Mouse (Mus musculus) neural tube, embryonic 14.5 days (tissue): Measurements from ENCODE around the gene Mplkip. TPM values are rescaled to one million over a fixed set of nuclear protein-coding genes. Genes with fewer than 3 reads are reported as not detected.
A peak's percentile ranks its signal among the peaks of the same experiment; 100 is the strongest.

Experiments
- ATAC-seq: fragments of 200-750 bp; cut with Nextera tagmentation; 2 replicates; pipeline ENCODE4 v1.8.0; 2017; ENCODE audit warnings: low read depth, mild to moderate bottlenecking, moderate TSS enrichment, moderate library complexity
- H3K27ac ChIP-seq: fragments of 300-500 bp; sonication (generic); 2 replicates; pipeline ENCODE4 v1.5.1; 2014; ENCODE audit warnings: low read depth, mild to moderate bottlenecking, control low read depth, low read length, moderate library complexity, mixed read lengths
- H3K27me3 ChIP-seq: fragments of 300-500 bp; sonication (generic); 2 replicates; pipeline ENCODE4 v1.6.1; 2014; ENCODE audit warnings: low read length; ENCODE audit not compliant: control insufficient read depth, insufficient read depth
- H3K36me3 ChIP-seq: fragments of 300-500 bp; sonication (generic); 2 replicates; pipeline ENCODE4 v1.6.1; 2014; ENCODE audit warnings: low read length, mixed read lengths; ENCODE audit not compliant: control insufficient read depth, insufficient read depth
- H3K4me1 ChIP-seq: fragments of 300-500 bp; sonication (generic); 2 replicates; pipeline ENCODE4 v1.6.1; 2014; ENCODE audit warnings: low read length; ENCODE audit not compliant: control insufficient read depth, insufficient read depth
- H3K4me2 ChIP-seq: fragments of 300-500 bp; sonication (generic); 2 replicates; pipeline ENCODE4 v1.6.1; 2014; ENCODE audit warnings: mild to moderate bottlenecking, low read depth, low read length, control low read depth
- H3K4me3 ChIP-seq: fragments of 300-500 bp; sonication (generic); 2 replicates; pipeline ENCODE4 v1.5.1; 2014; ENCODE audit warnings: low read depth, low read length, control low read depth, mixed read lengths
- H3K9ac ChIP-seq: fragments of 300-500 bp; sonication (generic); replicated peaks from 2 replicates; pipeline ENCODE4 v1.6.1; 2014; ENCODE audit warnings: low read depth, mild to moderate bottlenecking, control low read depth, low read length, mixed read lengths
- H3K9me3 ChIP-seq: fragments of 300-500 bp; sonication (generic); 2 replicates; pipeline ENCODE4 v1.6.1; 2016; ENCODE audit warnings: low read length; ENCODE audit not compliant: control insufficient read depth
- WGBS: fragments of 180-500 bp; shearing (Covaris S2); extraction: QIAGEN DNeasy Blood & Tissue Kit; methylation state at CpG from one replicate; pipeline ENCODE4 v1.1.7; 2014; 5-methylcytosine and 5-hydroxymethylcytosine counted together
- polyA plus RNA-seq: library from polyadenylated mRNA; unstranded; fragments of >200 nt; fragmentation: Nextera tagmentation; extraction: Ambion mirVana; gene quantifications from 2 replicates; pipeline ENCODE4 v1.2.1, GENCODE M21; 2014

Gene Mplkip
- polyA plus RNA-seq, 1 experiment from 2014 or later = 47.7 TPM

GRCm38 (mm10) chr13:17700090-17700715 lies 5.2 kb downstream of the Mplkip start:
- ATAC-seq = no peak
- 65% methylated on average over 3 of the region's 3 CpGs for WGBS
- no peak overlapping the region for H3K4me2 ChIP-seq
- H3K9me3 ChIP-seq = no peaks in the 10 kb centered on the region
- no peak overlapping the region for H3K9ac ChIP-seq
- no peak overlapping the region for H3K4me3 ChIP-seq
- H3K4me1 ChIP-seq = peaks cover 4% of the 10 kb centered on the region; the same call in 1 of the 2 replicates
- H3K36me3 ChIP-seq = no peaks in the 10 kb centered on the region
- no peak overlapping the region for H3K27ac ChIP-seq
- H3K27me3 ChIP-seq = no peaks in the 10 kb centered on the region

DNA sequence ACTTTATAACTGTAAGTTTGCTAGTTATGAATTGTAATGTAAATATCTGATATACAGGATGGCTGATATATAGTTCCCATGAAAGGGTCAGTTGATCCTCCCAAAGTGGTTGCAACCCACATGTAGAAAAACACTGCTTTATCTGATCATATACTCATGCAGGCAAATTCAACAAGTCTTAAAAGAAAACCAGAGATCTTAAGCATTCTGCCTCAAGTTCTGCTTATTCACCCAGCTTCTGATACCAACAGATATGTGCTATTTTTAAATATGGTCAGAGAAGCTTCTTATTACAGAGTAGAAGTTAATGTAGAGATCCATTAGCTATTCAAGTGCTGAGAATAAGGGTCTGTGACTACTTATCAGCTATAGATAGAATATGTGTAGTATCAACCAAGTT lies 6.3 kb downstream of the Mplkip start:
- Histone ChIP-seq H3K4me1 (peaks cover under 1% of the 10 kb centered on the region; the same call in 1 of the 2 replicates), H3K4me3 (no peak overlapping the region), H3K27ac (no peak overlapping the region), H3K9ac (no peak overlapping the region), H3K9me3 (no peaks in the 10 kb centered on the region), H3K4me2 (no peak overlapping the region), H3K27me3 (no peaks in the 10 kb centered on the region), H3K36me3 (no peaks in the 10 kb centered on the region)
- no peak for ATAC-seq

GRCm38 (mm10) chr13:17702311-17702710 lies 7.3 kb downstream of the Mplkip start:
- no peaks in the 10 kb centered on the region for H3K27me3 ChIP-seq
- no peak overlapping the region for H3K27ac ChIP-seq
- H3K4me3 ChIP-seq = no peak overlapping the region
- ATAC-seq = no peak
- H3K36me3 ChIP-seq = no peaks in the 10 kb centered on the region
- H3K9me3 ChIP-seq = no peaks in the 10 kb centered on the region
- no peaks in the 10 kb centered on the region for H3K4me1 ChIP-seq
- no peak overlapping the region for H3K4me2 ChIP-seq
- no peak overlapping the region for H3K9ac ChIP-seq

DNA sequence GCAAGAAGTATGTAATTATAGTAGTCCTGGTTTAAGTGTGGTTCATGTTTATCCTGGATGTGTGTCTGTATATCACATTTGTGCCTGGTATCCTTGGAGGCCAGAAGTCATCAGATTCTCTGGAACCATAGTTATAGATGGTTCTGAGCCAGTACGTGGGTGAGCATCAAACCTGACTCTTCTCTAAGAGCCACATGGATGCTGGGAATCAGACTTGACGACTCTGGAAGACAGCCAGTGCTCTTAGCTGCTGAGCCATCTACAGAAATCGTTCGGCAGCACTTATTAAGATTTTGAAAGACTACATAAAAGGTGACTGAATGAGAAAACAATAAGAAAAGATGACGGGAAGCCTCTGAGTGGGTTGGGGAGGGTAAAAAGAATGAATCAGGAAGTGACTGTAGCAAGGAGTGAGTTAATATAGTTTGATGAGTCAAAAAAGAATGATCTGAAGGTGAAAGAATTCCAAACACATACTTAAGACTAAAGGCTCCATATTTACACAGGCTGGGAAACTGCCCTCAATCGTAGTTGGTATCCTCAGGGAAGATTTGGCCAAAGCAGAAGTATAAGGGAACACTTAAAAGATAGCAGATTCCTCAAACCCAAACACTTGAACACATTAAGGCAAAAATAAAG lies 10.3 kb downstream of the Mplkip start:
- Histone ChIP-seq H3K9ac (no peak overlapping the region), H3K4me3 (no peak overlapping the region), H3K9me3 (no peaks in the 10 kb centered on the region), H3K36me3 (no peaks in the 10 kb centered on the region), H3K4me2 (no peak overlapping the region), H3K27ac (no peak overlapping the region), H3K27me3 (no peaks in the 10 kb centered on the region), H3K4me1 (no peaks in the 10 kb centered on the region)
- no peak for ATAC-seq
- WGBS = 85% methylated on average over 6 of the region's 6 CpGs

DNA sequence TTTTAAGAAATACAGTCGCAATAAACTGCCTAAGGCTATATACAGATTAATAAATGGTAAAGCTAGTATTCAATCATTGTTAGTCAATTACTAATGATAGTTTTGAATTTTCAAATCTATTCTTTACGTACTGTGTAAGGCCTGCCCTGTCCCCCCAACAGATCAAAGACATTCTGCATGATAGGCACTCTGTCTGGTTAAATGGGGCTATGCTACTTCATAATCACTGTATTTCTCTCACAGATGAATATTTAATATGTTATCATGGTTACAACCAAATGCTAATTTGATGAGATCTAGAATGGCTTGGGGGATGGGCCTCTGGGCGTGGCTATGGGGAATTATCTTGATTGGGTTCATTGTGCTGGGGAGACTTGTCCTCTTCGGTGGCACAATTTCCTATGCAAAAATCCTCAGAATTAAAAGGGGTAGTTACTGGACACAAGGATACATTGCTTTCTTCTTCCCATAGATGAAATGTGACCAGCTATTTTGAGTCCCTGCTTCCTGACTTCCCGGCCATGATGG lies 13.9 kb downstream of the Mplkip start:
- no peak overlapping the region for H3K4me2 ChIP-seq
- 0 out of 2 replicates have a peak, but pooled peaks have one; percentile 25 for ATAC-seq
- 76% methylated on average over 5 of the region's 5 CpGs for WGBS
- no peak overlapping the region for H3K9ac ChIP-seq
- H3K9me3 ChIP-seq = no peaks in the 10 kb centered on the region
- no peaks in the 10 kb centered on the region for H3K27me3 ChIP-seq
- no peak overlapping the region for H3K27ac ChIP-seq
- no peaks in the 10 kb centered on the region for H3K36me3 ChIP-seq
- no peak overlapping the region for H3K4me3 ChIP-seq
- no peaks in the 10 kb centered on the region for H3K4me1 ChIP-seq

DNA sequence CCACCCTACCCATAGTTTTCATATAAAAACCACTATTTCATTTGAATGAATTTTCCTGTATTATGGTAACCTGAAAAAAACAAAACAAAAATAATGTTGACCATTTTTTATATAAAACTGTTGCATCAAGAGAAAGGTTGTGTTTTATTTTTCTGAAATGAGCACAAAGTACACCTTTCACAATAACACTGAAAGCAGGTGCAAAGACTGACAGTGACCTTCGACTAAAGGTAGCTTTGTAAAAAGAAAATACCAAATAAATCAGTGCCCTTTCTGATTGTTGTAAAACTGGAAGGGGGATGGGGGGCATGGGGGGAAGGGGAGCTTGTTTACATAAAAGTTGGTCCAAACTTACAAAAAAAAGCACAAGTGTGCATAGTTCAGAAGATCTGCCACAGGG lies 22.4 kb downstream of the Mplkip start:
- 92% methylated on average over 1 of the region's 1 CpGs for WGBS

DNA sequence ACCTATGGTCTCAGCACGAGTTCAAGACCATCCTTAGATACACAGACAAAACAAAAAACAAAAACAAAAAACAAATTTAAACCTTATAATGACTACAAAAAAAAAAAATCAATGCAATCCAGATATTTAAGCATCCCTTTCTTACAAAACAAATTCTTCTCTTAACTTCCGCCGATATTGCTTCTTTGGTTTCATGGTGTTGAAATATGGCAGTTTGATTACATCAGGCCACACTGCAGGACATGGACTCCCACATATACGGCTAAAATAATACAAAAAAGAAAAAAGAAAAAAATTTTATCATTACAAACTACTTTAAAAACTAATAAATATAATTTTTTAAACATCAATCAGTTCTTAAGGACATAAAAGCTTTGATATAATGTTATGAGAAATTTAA lies 32.9 kb downstream of the Mplkip start:
- ATAC-seq = no peak
- Histone ChIP-seq H3K27ac (no peak overlapping the region), H3K9ac (no peak overlapping the region), H3K9me3 (no peaks in the 10 kb centered on the region), H3K4me1 (no peaks in the 10 kb centered on the region), H3K4me2 (no peak overlapping the region), H3K36me3 (peaks cover 7% of the 10 kb centered on the region; the same call in 1 of the 2 replicates), H3K27me3 (no peaks in the 10 kb centered on the region), H3K4me3 (no peak overlapping the region)
- 91% methylated on average over 4 of the region's 4 CpGs for whole genome bisulfite sequencing

More for the DNA sequence above, 22.4 kb downstream of the Mplkip start:
- H3K27me3 ChIP-seq = no peaks in the 10 kb centered on the region
- no peak overlapping the region for H3K9ac ChIP-seq
- no peak overlapping the region for H3K4me2 ChIP-seq
- H3K4me1 ChIP-seq = no peaks in the 10 kb centered on the region
- no peak for ATAC-seq
- H3K36me3 ChIP-seq = peaks cover 19% of the 10 kb centered on the region
- no peaks in the 10 kb centered on the region for H3K9me3 ChIP-seq
- no peak overlapping the region for H3K27ac ChIP-seq
- no peak overlapping the region for H3K4me3 ChIP-seq

GRCm38 (mm10) chr13:17728798-17729197 lies 33.8 kb downstream of the Mplkip start:
- ATAC-seq = no peak
- H3K4me3 ChIP-seq = no peak overlapping the region
- no peak overlapping the region for H3K27ac ChIP-seq
- WGBS = 94% methylated on average over 3 of the region's 3 CpGs
- H3K9ac ChIP-seq = no peak overlapping the region
- H3K27me3 ChIP-seq = no peaks in the 10 kb centered on the region
- no peaks in the 10 kb centered on the region for H3K4me1 ChIP-seq
- peaks cover 7% of the 10 kb centered on the region; the same call in 1 of the 2 replicates for H3K36me3 ChIP-seq
- no peaks in the 10 kb centered on the region for H3K9me3 ChIP-seq
- no peak overlapping the region for H3K4me2 ChIP-seq
